Mouse (Mus musculus) adrenal gland (tissue): ENCODE results near the gene Ces1e.

Experiments used
- intact Hi-C: fragments of 180-260 bp; cut with DNase I; formaldehyde crosslinking; loops from one replicate; pipeline ENCODE4 v1.15.1; 2025

The Ces1e gene

GRCm38 (mm10) chr8:93180581-93181129 lies 48.8 kb downstream of the Ces1e start:
- intact Hi-C loops = no loop called here

GRCm38 (mm10) chr8:93176593-93176992 lies 52.8 kb downstream of the Ces1e start:
- intact Hi-C loops = no loop called here

GRCm38 (mm10) chr8:93174554-93174953 lies 54.9 kb downstream of the Ces1e start:
- intact Hi-C loops = no loop called here

GRCm38 (mm10) chr8:93171846-93172590 lies 57.4 kb downstream of the Ces1e start:
- intact Hi-C loops = no loop called here

- intact Hi-C loops = no loop called here
Observed at GRCm38 (mm10) chr8:93163363-93163762, 66.1 kb downstream of the Ces1e start.

- intact Hi-C loops = no loop called here
Observed at GRCm38 (mm10) chr8:93151401-93151800, 78.0 kb downstream of the Ces1e start.
